Mouse (Mus musculus) heart, postnatal 10 days (tissue): ENCODE data around the gene Cdk10. TPM values are rescaled to one million over a fixed set of nuclear protein-coding genes. Genes with fewer than 3 reads are reported as not detected.
"Not testable (repeated sequence)": the region's sequence is repeated elsewhere in the genome, so short reads cannot be mapped to it uniquely, and the experiment has no call there.

Source experiments
- DNase-seq, 2 experiments: peaks; one replicate each; pipeline ENCODE4 v3.0.0; 2021
- intact Hi-C: fragments of 180-260 bp; cut with DNase I; formaldehyde crosslinking; loops from one replicate; pipeline ENCODE4 v1.15.1; 2025
- total RNA-seq, 2 experiments: library from RNA; stranded (reverse); gene quantifications; 2 replicates each; pipeline ENCODE4 v1.2.3; 2021

Cdk10 gene
- 10 to 100 TPM; 26.4 to 27.9 TPM for total RNA-seq

DNA sequence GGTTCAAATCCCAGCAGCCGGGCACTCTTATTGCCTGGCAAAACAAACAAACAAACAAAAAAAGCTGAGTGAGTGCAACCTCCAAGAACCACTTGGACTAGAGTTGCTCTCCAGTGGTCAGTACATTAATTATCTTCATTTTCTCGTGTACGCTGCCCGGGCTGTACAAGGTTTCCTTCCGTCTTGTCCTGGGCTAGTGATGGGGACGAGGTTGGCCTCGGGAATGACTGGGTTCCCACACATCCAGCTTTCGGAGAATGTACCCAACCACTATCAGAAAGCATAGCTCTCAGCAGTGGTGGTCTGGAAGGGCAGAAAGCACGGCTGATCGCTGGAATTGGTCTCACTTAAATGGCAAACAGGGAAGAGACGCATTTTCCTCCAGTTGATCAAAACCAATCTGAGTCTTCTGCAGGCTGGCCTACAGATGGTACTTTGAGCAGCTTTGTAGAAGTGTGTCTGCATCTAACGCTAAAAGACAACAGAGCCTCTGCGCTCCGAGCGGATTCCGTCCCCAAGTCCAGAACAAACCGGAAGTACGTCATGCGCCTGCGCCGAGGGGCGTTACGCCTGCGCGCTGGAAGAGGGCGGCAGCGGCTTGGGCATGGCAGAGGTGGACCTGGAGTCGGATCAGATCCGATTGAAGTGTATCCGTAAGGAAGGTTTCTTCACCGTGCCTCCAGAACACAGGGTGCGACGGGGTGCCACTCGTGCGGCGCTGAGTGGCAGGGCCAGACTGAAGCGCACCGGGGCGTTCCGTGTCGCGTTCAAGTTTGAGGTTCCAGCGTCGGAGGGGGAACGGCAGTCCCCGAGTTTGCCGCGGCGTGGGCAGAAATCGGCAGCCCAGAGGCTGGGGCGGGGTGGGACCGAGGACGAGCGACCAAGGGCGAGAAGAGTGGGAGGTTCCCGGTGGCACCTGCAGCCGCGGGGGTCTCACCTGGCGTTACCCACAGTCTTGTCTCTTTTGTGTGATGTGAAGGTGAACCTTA is at the start of gene Cdk10:
Gene Cdk10, plus strand, starts transcription at position 565 of the 989 bp plus-strand sequence.
- DNase-seq: peak; percentile 95 to 98
- intact Hi-C loops: no loop called here

DNA sequence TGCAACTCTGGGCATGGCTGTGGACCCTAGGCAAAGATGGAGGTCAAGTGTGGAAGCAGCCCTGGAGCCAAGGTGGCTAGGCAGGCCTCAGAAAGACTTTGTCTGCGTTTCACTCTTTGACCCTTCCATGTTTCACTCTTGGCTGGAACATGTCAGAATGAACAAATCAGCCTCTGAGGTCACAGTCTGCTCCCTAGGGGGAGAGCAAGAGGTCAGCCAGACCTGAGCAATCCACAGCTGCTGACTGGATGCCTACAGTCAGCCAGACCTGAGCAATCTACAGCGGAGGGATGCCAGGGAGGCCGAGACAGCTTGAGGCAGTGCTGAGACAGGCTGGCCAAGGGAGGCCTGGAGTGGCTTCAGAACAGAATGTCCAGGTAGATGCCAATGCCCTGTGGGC is 43.3 kb upstream of the Cdk10 start:
- intact Hi-C loops: loop anchor here (2.0 kb wide), 1 partner anchor 19 kb away; no protein-coding TSS in a partner anchor
- peak; percentile 58 to 64 for DNase-seq

DNA sequence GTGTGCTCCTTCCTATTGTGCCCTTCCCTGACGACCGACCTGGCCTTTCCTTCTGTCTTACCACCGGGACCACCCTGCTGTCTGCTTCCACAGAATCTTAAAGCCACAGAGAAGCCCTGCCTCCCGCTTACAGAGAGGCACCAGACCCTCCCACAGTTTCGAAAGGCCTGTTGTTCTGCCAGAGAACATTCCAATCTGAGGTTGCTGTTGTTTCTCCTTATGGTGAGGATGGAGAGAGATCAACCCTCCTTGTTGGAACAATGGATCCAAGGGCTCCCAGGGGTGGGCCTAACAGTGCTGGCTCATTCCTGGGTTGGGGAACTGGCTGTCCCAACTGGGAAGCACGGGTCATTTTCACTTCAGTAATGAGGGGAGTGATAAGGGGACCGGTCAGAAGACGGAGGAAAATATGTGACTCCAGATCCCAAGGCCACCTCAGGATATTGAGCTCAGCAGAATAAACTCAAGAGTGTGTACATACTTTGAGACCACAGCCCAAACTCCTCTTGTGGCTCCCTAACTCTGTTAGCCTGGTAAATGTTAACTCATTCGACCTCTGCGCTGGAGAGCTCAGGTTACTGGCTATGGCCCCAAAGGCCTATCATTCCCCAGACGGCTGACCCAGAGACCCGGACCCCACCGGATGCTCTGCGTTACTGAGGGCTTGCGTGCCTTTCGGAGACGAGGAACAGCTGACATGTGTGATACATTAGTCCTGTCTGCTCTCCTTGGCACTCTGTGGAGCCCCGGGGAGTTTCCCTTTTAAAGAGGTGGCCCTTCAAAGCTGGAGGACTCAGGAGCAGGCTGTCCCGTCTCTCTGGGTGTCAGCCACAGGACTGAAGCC is 38.9 kb upstream of the Cdk10 start, which contains the start of gene Dpep1:
Gene Dpep1, plus strand, starts transcription at position 677 of the 844 bp plus-strand sequence.
- intact Hi-C loops: no loop called here
- peak; percentile 69 to 70 for DNase-seq

DNA sequence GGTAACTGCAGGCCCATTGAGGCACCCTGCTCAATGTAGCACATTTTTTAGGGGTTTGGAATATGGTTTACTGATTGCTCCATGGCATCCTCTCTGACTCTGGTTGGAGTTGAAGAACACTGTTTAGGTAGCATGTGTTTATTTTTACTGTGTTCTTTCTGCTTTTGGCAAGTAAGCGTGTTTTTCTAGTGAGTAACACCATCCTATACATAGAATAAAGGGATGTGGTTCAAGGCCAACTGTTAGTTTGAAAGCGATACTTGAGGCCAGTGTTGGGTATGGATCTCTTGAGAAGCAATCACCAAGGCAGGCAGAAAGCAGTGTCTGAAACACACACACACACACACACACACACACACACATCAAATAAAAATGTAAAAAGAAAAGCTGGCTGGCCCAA is 36.6 kb upstream of the Cdk10 start:
- intact Hi-C loops: no loop called here
- no peak for DNase-seq

DNA sequence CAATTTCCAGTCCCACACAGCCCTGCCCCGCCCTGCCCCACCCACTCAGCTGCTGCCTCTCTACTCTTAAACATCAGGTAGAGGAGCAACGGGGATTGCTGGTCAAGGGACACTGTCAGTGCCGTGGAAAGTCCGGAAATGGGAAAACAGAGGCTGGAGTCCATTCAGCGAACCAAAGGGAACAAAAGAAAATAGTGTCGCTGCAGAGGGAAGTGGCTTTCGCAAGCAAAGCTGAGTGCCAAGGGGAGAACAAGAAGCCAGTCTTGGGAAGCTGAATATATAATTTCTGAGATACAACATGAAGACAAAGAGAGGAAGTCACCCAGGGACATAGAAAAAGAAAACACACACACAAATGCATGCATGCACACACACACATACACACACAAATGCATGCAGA is 35.8 kb upstream of the Cdk10 start:
- intact Hi-C loops: no loop called here
- no peak for DNase-seq

DNA sequence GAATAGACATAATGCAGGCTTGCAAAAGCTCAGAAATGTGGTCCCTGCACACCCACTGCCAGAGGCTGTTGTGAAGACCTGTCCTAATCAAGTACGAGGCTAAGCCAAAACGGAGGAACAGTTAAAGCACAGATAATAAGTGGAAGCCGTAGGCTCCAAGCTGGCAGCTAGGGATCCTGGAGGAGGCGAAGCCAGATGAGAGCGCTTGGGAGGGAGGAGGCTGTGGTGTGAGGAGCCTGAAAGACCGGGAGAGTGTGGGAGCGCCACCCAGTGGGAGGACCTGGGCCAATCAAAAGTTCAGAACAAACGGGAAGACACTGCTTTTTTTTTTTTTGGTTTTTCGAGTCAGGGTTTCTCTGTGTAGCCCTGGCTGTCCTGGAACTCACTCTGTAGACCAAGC is 34.0 kb upstream of the Cdk10 start:
- intact Hi-C loops: loop anchor here (1.0 to 10.0 kb wide), 3 partner anchors 45 to 576 kb away; partner anchors contain the start of genes Galns and Trappc2l
- peak; percentile 81 to 90 for DNase-seq

DNA sequence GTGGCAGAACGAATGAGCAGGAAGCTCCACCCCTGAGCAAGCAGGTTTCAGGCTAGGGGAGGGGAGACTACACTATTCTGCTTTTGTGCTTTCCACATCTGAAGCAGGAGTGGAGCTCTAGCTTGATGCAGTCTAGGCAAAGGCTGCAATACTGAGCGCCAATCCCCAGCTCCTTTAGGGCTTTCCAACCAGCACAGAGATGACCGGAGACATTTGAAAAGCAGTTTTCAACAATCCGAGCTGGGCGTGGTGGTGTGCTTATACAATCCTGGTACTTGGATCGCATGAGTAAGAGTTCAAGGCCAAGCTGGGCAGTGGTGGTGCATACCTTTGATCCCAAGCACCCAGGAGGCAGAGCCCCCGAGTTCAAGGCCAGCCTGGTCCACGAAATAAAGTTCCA is 32.7 kb upstream of the Cdk10 start:
- DNase-seq: no peak
- intact Hi-C loops: loop anchor here (10.0 kb wide), 2 partner anchors 287 to 577 kb away; partner anchors contain the start of genes Galns and Trappc2l

DNA sequence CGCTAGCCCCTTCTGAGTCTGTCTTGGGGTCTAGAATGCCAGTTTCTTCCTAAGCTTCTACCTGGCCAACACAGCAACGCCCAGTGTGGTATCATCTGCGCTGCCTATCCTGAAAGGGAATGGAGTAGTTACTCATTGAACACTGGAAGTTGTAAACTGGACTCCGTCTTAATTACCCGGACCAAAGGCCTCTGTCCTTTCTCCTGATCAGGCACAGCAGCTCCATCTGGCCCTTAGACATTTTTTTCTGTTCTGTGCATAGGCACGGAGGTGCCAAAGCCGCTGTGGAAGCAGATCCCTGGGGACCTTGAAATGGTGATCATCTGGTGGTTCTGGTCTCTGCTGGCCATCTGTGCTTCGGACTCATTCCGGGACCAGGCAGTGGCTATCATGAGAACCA is 30.9 kb upstream of the Cdk10 start:
- intact Hi-C loops: loop anchor here (10.0 kb wide), 2 partner anchors 289 to 579 kb away; partner anchors contain the start of genes Galns and Trappc2l
- DNase-seq: no peak

DNA sequence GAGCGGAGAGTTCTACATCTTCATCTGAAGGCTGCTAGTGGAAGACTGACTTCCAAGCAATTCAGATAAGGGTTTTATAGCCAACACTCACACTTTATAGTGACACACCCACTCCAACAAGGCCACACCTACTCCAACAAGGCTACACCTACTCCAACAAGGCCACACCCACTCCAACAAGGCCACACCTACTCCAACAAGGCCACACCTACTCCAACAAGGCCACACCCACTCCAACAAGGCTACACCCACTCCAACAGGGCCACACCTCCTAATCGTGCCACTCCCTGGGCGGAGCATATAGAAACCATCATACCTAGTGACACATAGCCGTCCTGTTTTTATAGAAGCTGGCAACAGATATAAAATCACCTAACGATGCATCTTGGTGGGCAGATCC is 27.6 kb upstream of the Cdk10 start:
- intact Hi-C loops: loop anchor here (5.0 to 10.0 kb wide), 3 partner anchors 292 to 582 kb away; partner anchors contain the start of genes Galns and Trappc2l
- DNase-seq: not testable (repeated sequence)

DNA sequence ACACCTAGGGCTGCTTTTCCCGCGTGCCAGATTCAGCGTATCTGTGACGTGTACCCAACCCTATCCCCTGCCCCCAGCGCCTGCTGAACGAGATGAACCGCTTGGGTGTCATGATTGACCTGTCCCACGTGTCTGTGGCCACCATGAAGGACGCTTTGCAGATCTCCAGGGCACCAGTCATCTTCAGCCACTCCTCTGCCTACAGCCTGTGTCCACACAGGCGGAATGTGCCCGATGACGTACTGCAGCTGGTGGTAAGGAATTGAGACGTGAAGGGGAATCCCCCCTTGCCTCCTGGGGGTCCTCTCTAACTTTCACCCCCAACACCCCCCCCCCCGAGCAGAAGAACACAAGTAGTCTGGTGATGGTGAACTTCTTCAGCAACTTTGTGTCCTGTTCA is 24.8 kb upstream of the Cdk10 start:
- DNase-seq: no peak
- intact Hi-C loops: loop anchor here (5.0 to 10.0 kb wide), 3 partner anchors 295 to 585 kb away; partner anchors contain the start of genes Galns and Trappc2l

DNA sequence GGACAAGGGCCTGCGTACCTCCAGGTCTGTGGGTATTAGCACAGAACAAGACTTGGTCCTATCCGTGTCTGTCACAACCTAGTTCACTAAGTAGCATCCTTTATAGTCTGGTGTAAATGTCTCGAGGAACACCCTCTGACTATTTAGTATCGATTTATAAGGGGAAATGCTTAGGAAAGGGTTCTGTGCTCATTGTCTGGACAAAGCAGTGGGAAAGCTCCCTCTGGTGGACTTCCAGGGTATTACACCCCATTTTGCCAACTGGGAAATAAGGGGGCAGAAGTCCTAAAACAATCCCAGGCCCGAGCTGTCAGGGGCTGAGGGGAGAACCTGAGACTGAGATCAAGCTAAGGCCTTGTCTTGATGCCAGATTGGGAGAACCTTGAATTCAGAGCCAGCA is 22.4 kb upstream of the Cdk10 start:
- peak; percentile 77 to 86 for DNase-seq
- intact Hi-C loops: loop anchor here (2.0 kb wide), 1 partner anchor 95 kb away; no protein-coding TSS in a partner anchor

DNA sequence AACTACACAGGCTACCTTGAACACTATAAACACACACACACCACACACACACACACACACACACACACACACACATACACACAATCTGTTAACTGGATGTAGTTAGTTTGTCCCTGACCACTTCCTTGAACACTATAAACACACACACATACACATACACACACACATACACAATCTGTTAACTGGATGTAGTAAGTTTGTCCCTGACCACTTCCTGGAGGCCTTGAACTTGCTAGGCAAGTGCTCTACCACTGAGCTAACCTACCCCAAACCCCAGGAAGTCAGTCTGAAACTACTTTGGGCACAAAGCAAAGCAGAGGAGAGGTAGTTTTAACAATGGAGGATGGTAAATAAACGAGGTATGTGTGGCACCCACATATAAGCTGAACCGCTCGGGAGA is 21.1 kb upstream of the Cdk10 start:
- intact Hi-C loops: loop anchor here (2.0 kb wide), 1 partner anchor 97 kb away; no protein-coding TSS in a partner anchor

DNA sequence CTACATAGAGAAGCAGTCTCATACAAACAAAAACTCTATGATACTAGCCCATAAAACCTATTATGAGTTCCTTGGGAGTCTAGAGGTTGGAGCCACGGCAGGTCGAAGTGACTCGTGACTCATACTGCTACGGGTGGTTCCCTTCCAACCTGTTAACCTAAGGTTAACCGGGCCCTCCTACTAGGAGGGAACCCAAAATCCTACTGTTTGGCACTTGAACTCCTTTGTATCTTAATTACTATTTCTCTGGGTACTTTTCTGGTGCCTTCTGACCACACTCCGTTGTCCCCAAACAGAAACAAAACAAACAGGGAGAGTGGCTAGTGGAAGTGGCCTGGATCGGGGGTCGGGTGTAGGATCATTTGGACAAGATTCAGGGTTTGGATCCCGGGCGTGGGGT is 12.8 kb upstream of the Cdk10 start:
- intact Hi-C loops: loop anchor here (5.0 to 10.0 kb wide), 2 partner anchors 40 to 737 kb away; partner anchors contain the start of genes Ctu2, Rnf166, Vps9d1 and Zfp276
- no peak for DNase-seq

More for the DNA sequence above, 21.1 kb upstream of the Cdk10 start:
- no peak for DNase-seq

DNA sequence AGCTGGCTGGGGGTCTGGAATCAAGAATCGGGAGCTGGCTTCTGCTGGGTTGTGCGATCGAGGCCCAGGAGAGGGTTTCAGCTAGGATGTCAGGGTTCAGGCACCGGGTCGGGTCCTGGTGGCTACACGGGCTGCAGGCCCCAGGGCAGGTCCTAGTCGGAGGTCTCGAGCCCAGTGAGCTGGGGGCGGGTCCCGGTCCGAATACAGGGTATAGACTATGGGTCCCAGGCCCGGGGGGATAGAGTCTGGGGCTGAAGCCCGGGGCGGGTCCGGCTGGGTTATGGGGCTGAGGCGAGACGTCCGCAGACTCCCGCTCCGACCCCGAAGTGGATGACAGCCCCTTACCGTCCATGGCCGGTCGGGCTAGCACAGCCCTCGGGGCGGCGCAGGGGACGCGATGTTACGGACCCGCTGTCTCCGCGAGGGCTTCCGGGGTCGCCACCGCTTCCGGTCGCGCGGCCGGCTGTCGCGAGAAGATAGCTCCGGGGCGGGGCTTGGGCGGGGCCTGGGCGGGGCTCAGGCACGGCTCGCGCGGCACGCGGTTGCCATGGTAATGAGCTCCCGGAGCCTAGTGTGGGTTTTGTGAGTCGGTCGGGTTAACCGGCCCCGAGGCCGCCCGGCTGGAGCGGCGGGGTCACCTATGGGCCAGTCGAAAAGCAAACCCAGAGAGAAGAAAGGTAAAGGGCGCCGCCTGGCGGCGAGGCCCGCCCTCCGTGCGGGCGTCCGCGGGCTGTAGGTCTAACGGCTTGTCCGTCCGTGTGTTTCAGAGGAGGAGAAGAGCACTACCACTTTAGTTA is 12.1 kb upstream of the Cdk10 start, which contains the start of the genes Chmp1a and Spata33:
Gene Chmp1a, minus strand, starts transcription at position 443 of the 797 bp plus-strand sequence.
Gene Spata33, plus strand, starts transcription at position 512 of the 797 bp plus-strand sequence.
- DNase-seq: peak; percentile 93
- intact Hi-C loops: loop anchor here (5.0 to 10.0 kb wide), 2 partner anchors 40 to 738 kb away; partner anchors contain the start of genes Ctu2, Rnf166, Vps9d1 and Zfp276

DNA sequence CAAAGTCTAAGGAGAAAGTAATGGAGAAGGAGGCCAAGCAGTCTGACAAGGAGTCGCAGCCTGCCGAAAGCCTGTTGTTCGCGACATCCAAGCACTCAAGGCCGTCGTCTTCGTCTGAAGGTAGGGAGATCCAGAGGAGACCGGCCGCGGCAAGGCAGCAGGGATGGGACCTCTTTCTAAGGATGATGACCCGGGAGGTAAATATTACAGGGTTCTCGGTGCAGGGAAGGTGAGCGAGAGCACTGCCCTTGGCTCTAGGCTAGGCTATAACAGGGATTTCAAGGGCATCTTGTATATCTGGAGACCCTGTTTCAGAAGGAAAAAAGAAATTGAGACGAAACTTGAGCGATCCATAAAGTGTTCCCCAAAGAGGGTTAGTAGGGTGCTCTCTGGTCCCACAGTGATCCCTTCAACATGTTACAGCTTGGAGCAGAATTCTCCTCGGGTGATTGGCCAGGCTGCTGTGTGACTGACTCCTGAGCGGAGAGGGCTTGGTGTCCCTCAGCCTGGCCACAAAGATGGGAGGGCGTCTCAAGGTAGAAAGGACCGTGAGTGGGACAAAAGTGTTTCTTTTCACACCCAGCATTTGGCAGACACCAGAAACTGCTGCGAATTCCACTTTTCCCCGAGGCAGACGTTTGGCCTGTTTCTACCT is 11.4 kb upstream of the Cdk10 start:
- intact Hi-C loops: loop anchor here (5.0 to 10.0 kb wide), 2 partner anchors 39 to 738 kb away; partner anchors contain the start of genes Ctu2, Rnf166, Vps9d1 and Zfp276
- peak in 1 of 2 experiments; percentile 36 for DNase-seq

DNA sequence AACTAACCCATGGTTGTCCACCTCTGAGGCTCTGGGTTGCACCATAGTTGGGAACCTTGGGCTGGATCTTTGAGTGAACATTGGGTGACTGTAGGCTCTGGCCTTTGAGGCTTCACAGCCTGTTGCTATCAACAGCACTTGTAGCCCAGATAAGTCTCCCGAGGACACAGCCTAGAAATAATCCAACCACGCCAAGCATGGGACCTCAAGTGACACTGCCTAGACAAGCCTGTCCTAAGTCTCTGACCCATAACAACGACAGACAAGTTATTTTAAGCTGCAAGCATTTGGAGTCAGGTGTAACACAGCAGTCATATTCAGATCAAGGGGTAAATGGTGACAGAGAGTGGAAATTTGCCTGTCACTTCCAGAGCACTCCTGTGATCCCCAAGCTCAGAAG is 9.2 kb upstream of the Cdk10 start:
- intact Hi-C loops: loop anchor here (10.0 kb wide), 1 partner anchor 741 kb away; the partner anchor contains the start of genes Ctu2 and Rnf166
- peak; percentile 66 to 79 for DNase-seq

DNA sequence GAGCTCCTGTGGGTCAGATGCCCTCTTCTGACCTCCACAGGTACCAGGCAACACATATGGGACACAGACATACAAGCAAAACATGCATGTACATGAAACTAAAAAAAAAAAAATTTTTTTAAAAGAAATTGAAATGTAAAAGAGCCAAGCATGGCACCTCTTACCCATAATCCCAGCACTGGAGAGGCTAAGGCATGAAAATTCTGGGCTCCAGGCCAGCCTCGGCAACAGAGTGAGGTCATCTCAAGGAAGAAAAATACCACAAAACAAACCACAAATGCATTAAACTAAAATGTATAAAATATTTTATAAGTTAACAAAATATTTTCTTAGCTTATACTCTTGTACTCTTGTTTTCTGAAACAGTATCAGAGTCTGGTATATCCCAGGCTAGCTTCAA is 3.7 kb upstream of the Cdk10 start:
- intact Hi-C loops: no loop called here

DNA sequence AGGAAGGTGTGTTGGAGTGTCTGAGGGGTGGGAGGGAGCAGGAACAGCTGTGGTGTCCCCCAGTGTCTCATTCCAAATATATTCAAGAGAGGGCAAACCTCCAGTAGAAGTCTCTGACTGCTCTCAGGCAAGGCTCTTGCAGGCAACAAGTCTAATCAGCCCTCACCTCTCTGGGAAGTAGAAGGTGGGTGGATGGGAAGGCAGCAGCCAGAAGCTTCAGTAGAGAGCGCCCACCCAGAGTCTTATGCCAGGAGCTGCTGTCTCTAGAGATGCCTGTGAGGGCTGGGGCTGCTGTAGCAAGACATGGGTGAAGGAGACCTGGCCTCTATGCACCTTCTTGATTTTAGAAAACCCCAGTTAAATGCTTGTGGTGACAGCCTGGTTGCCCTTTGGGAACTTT is 3.8 kb downstream of the Cdk10 start:
- intact Hi-C loops: no loop called here
- no peak for DNase-seq

More for the DNA sequence above, 3.7 kb upstream of the Cdk10 start:
- DNase-seq: no peak
